Mouse (Mus musculus): Measurements from ENCODE around the gene Ifit1.

DNA sequence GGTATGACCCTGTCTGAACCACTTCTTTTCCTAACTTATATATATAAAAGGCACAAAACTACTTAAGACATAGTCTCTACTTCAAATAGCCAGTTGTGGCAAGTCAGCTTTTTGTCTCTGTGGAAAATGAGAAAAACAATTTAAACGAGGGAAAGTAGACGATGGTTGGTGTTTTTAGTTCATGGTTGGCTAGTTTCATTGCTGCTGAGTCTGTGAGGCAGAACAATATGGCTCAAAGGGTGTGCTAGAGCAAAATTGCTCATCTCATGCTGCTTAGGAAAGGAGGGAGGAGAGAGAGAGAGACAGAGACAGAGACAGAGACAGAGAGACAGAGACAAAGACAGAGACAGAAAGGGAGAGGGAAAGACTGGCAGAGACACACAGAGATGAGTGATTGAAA, 58.6 kb downstream of the Ifit1 start:
- TF ChIP-seq MYOG (IDR thresholded peaks at IDR 0.05; ENCODE audit: control insufficient read depth, extremely low read depth, insufficient read length) (no peak), CTCF (IDR thresholded peaks at IDR 0.05; ENCODE audit: control insufficient read depth, insufficient read depth, insufficient read length) (no peak), MAX (IDR thresholded peaks at IDR 0.05) (no peak), USF1 (IDR thresholded peaks at IDR 0.05; ENCODE audit: low read depth) (no peak), MYOD1 (IDR thresholded peaks at IDR 0.05; ENCODE audit: control insufficient read depth, insufficient read length, low read depth) (no peak), CEBPB (IDR thresholded peaks at IDR 0.05; ENCODE audit: low read depth) (no peak), FOSL1 (IDR thresholded peaks at IDR 0.05; ENCODE audit: insufficient read depth, low read length, poor library complexity, severe bottlenecking) (no peak)
